Mouse (Mus musculus) spleen, adult 2 months (tissue): ENCODE measurements at regions not wholly inside any gene's neighbourhood (a gene's known extent, or its start where the extent isn't known, plus 50 kb on each side); places are given as distances from the start of the nearest gene placed in this dataset.

Experiments used
- CTCF ChIP-seq: fragments of 200-500 bp; IDR thresholded peaks from 2 replicates; pipeline ENCODE4 v1.5.1; 2011; ENCODE audit warnings: mild to moderate bottlenecking, inconsistent platforms; ENCODE audit not compliant: insufficient read depth, insufficient read length, insufficient replicate concordance; ENCODE audit errors: extremely low read depth
- POLR2A ChIP-seq: fragments of 200-500 bp; IDR thresholded peaks from 2 replicates; pipeline ENCODE4 v1.6.1; 2011; ENCODE audit warnings: low read depth, low read length, inconsistent platforms

DNA sequence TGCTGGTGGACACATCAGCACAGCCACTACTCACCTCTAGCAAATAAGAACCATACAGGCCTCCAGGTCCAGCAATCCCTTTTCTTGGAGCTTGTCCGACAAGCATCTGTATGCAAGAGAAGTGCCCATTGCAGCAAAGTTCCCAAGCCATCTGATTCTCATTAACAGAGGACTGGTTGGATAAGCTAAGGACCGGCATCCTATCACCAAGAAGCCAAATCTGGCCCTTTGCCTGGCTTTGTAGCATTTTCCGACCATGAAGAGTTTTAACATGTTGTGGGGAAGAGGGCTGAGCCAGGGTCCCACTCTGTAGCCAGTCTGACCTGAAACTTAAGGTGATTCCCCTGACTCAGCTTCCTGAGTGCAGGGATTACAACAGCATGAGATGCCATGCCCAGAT lies 77.1 kb upstream of the Lgalsl start:
- TF ChIP-seq CTCF, result no peak
- no peak for TF ChIP-seq POLR2A
